Mouse (Mus musculus): Measurements from ENCODE around the gene Pprc1. TPM values are rescaled to one million over a fixed set of nuclear protein-coding genes. Genes with fewer than 3 reads are reported as not detected.

Pprc1 gene
- polyA plus RNA-seq, 1 experiment from 2014 or later, result 13.7 TPM

GRCm38 (mm10) chr19:46056947-46057607, 12.4 kb downstream of the Pprc1 start:
- Histone ChIP-seq H3K4me2 (ENCODE audit: low read depth, low read length) (peak overlapping the region; percentile 97), H3K27ac (ENCODE audit: low read length) (peak overlapping the region; percentile 92), H3K4me1 (ENCODE audit: control insufficient read depth, low read depth, low read length) (peaks cover 39% of the 10 kb centered on the region), H3K9me3 (replicated peaks; ENCODE audit: control insufficient read depth, low read length) (no peaks in the 10 kb centered on the region), H3K9ac (ENCODE audit: low read depth, low read length) (peak overlapping the region; percentile 87), H3K27me3 (ENCODE audit: control insufficient read depth, insufficient read depth, low read depth, low read length) (no peaks in the 10 kb centered on the region), H3K4me3 (ENCODE audit: low read depth, low read length) (peak overlapping the region; percentile 94), H3K36me3 (ENCODE audit: control insufficient read depth, insufficient read depth) (peaks cover 3% of the 10 kb centered on the region)
- peak; percentile 69 for ATAC-seq (ENCODE audit: low read depth)
- WGBS (ENCODE audit: insufficient replicate concordance), result under 1% methylated on average over 41 of the region's 42 CpGs

- peak overlapping the region; percentile 3; the same call in 1 of the 2 replicates for H3K4me3 ChIP-seq (ENCODE audit: low read depth, low read length)
- no peaks in the 10 kb centered on the region for H3K27me3 ChIP-seq (ENCODE audit: control insufficient read depth, insufficient read depth, low read depth, low read length)
- ATAC-seq (ENCODE audit: low read depth), result no peak
- H3K27ac ChIP-seq (ENCODE audit: low read length), result no peak overlapping the region
- WGBS (ENCODE audit: insufficient replicate concordance), result 66% methylated on average over 7 of the region's 7 CpGs
- H3K9ac ChIP-seq (ENCODE audit: low read depth, low read length), result no peak overlapping the region
- H3K4me1 ChIP-seq (ENCODE audit: control insufficient read depth, low read depth, low read length), result peaks cover 39% of the 10 kb centered on the region
- H3K9me3 ChIP-seq (replicated peaks; ENCODE audit: control insufficient read depth, low read length), result no peaks in the 10 kb centered on the region
- peaks cover 15% of the 10 kb centered on the region for H3K36me3 ChIP-seq (ENCODE audit: control insufficient read depth, insufficient read depth)
- peak overlapping the region; percentile 97; the same call in 1 of the 2 replicates for H3K4me2 ChIP-seq (ENCODE audit: low read depth, low read length)
These were observed 13.8 kb downstream of the Pprc1 start for GRCm38 (mm10) chr19:46058466-46058865.

- no peaks in the 10 kb centered on the region for H3K27me3 ChIP-seq (ENCODE audit: control insufficient read depth, insufficient read depth, low read depth, low read length)
- peak overlapping the region; percentile 56 for H3K4me2 ChIP-seq (ENCODE audit: low read depth, low read length)
- peaks cover 38% of the 10 kb centered on the region for H3K36me3 ChIP-seq (ENCODE audit: control insufficient read depth, insufficient read depth)
- H3K4me3 ChIP-seq (ENCODE audit: low read depth, low read length), result peak overlapping the region; percentile 30
- H3K27ac ChIP-seq (ENCODE audit: low read length), result peak overlapping the region; percentile 84
- H3K9ac ChIP-seq (ENCODE audit: low read depth, low read length), result peak overlapping the region; percentile 54
- WGBS (ENCODE audit: insufficient replicate concordance), result 21% methylated on average over 6 of the region's 6 CpGs
- H3K4me1 ChIP-seq (ENCODE audit: control insufficient read depth, low read depth, low read length), result peaks cover 39% of the 10 kb centered on the region
- no peak for ATAC-seq (ENCODE audit: low read depth)
- H3K9me3 ChIP-seq (replicated peaks; ENCODE audit: control insufficient read depth, low read length), result no peaks in the 10 kb centered on the region
These were observed 16.2 kb downstream of the Pprc1 start for GRCm38 (mm10) chr19:46060845-46061244.

DNA sequence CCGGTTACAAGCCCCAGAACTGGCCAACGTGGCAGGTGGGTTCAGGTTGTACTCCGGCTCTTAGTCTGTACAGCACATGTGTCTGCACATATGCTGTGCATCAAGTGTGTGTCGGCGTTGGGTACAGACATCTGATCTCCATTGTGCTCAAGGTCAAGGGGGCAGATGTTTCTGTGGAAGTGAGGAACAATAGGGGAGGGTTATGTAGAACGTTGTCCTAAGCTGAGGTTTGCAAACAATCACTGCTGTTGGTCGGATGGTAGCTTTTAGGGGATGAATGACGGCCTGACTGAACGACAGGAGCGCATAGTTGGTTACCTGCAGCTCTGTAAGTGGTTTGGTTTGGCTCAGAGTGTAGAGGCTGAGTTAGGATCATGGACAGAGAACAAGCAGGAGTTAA, 23.4 kb downstream of the Pprc1 start:
- Histone ChIP-seq H3K27ac (ENCODE audit: low read length) (no peak overlapping the region), H3K27me3 (ENCODE audit: control insufficient read depth, insufficient read depth, low read depth, low read length) (no peaks in the 10 kb centered on the region), H3K9me3 (replicated peaks; ENCODE audit: control insufficient read depth, low read length) (no peaks in the 10 kb centered on the region), H3K4me2 (ENCODE audit: low read depth, low read length) (no peak overlapping the region), H3K4me3 (ENCODE audit: low read depth, low read length) (no peak overlapping the region), H3K4me1 (ENCODE audit: control insufficient read depth, low read depth, low read length) (no peaks in the 10 kb centered on the region), H3K36me3 (ENCODE audit: control insufficient read depth, insufficient read depth) (peaks cover 79% of the 10 kb centered on the region), H3K9ac (ENCODE audit: low read depth, low read length) (no peak overlapping the region)
- ATAC-seq (ENCODE audit: low read depth), result no peak
- 78% methylated on average over 10 of the region's 10 CpGs for WGBS (ENCODE audit: insufficient replicate concordance)

- no peak overlapping the region for H3K9ac ChIP-seq (ENCODE audit: low read depth, low read length)
- no peak for ATAC-seq (ENCODE audit: low read depth)
- WGBS (ENCODE audit: insufficient replicate concordance), result 76% methylated on average over 7 of the region's 7 CpGs
- H3K27me3 ChIP-seq (ENCODE audit: control insufficient read depth, insufficient read depth, low read depth, low read length), result no peaks in the 10 kb centered on the region
- H3K4me1 ChIP-seq (ENCODE audit: control insufficient read depth, low read depth, low read length), result peaks cover 34% of the 10 kb centered on the region
- peak overlapping the region; percentile 74 for H3K27ac ChIP-seq (ENCODE audit: low read length)
- H3K4me2 ChIP-seq (ENCODE audit: low read depth, low read length), result no peak overlapping the region
- no peak overlapping the region for H3K4me3 ChIP-seq (ENCODE audit: low read depth, low read length)
- H3K36me3 ChIP-seq (ENCODE audit: control insufficient read depth, insufficient read depth), result peaks cover 34% of the 10 kb centered on the region
- H3K9me3 ChIP-seq (replicated peaks; ENCODE audit: control insufficient read depth, low read length), result no peaks in the 10 kb centered on the region
These were observed 28.6 kb downstream of the Pprc1 start for GRCm38 (mm10) chr19:46073285-46073684.

GRCm38 (mm10) chr19:46074266-46074665, 29.6 kb downstream of the Pprc1 start:
- H3K36me3 ChIP-seq (ENCODE audit: control insufficient read depth, insufficient read depth), result peaks cover 28% of the 10 kb centered on the region
- H3K4me3 ChIP-seq (ENCODE audit: low read depth, low read length), result no peak overlapping the region
- no peak overlapping the region for H3K9ac ChIP-seq (ENCODE audit: low read depth, low read length)
- peak; percentile 17; the same call in 1 of the 2 replicates for ATAC-seq (ENCODE audit: low read depth)
- no peaks in the 10 kb centered on the region for H3K27me3 ChIP-seq (ENCODE audit: control insufficient read depth, insufficient read depth, low read depth, low read length)
- peak overlapping the region; percentile 74 for H3K27ac ChIP-seq (ENCODE audit: low read length)
- peaks cover 34% of the 10 kb centered on the region for H3K4me1 ChIP-seq (ENCODE audit: control insufficient read depth, low read depth, low read length)
- no peak overlapping the region for H3K4me2 ChIP-seq (ENCODE audit: low read depth, low read length)
- WGBS (ENCODE audit: insufficient replicate concordance), result 45% methylated on average over 5 of the region's 5 CpGs
- no peaks in the 10 kb centered on the region for H3K9me3 ChIP-seq (replicated peaks; ENCODE audit: control insufficient read depth, low read length)

DNA sequence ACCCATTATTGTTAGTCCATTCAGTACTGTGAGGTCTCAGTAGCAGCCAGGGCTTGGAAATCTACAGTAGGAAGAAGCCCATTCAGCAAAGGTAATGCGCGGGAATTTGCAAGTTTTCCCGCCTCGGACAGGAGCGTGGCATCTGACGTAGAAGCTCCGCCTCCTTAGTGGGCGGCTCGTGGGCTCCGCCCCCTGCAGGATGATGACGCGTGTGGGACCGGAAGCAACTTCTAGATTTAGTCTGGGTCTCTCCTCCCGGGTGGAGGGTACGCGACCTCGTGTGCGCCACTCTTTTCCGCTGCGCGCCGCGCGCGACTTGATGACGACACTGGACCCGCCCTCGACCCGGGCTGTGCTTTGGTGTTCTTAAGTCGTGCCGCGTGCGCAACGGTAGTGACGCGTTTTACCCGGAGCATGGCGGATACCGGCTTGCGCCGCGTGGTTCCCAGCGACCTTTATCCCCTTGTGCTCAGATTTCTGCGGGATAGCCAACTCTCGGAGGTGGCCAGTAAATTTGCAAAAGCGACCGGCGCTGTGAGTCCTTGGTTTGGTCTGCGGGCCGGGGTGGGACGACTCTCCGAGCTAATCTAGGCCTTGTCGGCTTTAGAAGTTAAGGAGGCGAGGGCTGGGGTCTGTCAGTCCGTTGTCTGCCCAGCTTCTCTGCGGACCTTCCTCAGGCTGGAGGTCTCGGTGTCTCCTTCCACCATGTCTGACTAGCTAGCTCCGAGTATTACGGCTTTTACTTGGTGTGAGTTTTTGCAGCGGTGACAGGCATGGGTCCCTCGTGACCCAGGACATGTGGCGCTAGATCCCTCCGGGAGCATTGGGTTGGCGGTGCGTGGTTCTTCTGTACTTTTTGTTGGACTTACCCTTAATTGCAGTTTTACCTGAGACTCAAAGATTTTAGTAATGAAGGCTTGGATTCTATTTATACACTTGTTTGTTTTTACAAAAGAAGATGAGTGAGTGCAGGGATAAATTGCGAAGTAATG, 31.2 kb downstream of the Pprc1 start, which contains the start of gene Nolc1:
Nolc1 (plus strand) TSS at position 248 of the 992 bp plus-strand sequence.
- H3K9me3 ChIP-seq (replicated peaks; ENCODE audit: control insufficient read depth, low read length), result no peaks in the 10 kb centered on the region
- H3K4me2 ChIP-seq (ENCODE audit: low read depth, low read length), result peak within 1 kb of the TSS; percentile 88
- peak within 1 kb of the TSS; percentile 62 for H3K9ac ChIP-seq (ENCODE audit: low read depth, low read length)
- peak within 1 kb of the TSS; percentile 74 for H3K27ac ChIP-seq (ENCODE audit: low read length)
- peaks cover 34% of the 10 kb centered on the region for H3K4me1 ChIP-seq (ENCODE audit: control insufficient read depth, low read depth, low read length)
- under 1% methylated on average over 66 of the region's 66 CpGs for WGBS (ENCODE audit: insufficient replicate concordance)
- H3K4me3 ChIP-seq (ENCODE audit: low read depth, low read length), result peak within 1 kb of the TSS; percentile 78
- peak; percentile 96 for ATAC-seq (ENCODE audit: low read depth)
- H3K36me3 ChIP-seq (ENCODE audit: control insufficient read depth, insufficient read depth), result peaks cover 30% of the 10 kb centered on the region
- H3K27me3 ChIP-seq (ENCODE audit: control insufficient read depth, insufficient read depth, low read depth, low read length), result no peaks in the 10 kb centered on the region

DNA sequence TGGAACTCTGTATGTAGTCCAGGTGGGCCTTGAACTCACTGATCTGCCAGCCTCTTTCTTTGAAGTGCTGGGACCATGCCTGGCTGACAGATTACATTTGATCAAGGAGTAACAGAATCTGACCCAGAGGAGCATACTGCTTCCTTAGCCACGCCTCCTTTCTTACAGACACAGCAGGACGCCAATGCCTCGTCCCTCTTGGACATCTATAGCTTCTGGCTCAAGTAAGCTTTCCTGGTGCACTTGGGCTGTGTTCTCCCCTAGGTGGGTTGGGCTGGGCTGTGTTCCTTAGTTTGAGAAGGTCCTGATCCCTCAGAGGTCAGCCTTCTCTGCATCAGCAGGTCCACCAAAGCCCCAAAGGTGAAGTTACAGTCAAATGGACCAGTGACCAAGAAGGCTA, 33.8 kb downstream of the Pprc1 start:
- ATAC-seq (ENCODE audit: low read depth), result no peak
- Histone ChIP-seq H3K9ac (ENCODE audit: low read depth, low read length) (no peak overlapping the region), H3K4me1 (ENCODE audit: control insufficient read depth, low read depth, low read length) (peaks cover 34% of the 10 kb centered on the region), H3K9me3 (replicated peaks; ENCODE audit: control insufficient read depth, low read length) (no peaks in the 10 kb centered on the region), H3K27ac (ENCODE audit: low read length) (no peak overlapping the region), H3K36me3 (ENCODE audit: control insufficient read depth, insufficient read depth) (peaks cover 38% of the 10 kb centered on the region), H3K27me3 (ENCODE audit: control insufficient read depth, insufficient read depth, low read depth, low read length) (no peaks in the 10 kb centered on the region), H3K4me2 (ENCODE audit: low read depth, low read length) (no peak overlapping the region), H3K4me3 (ENCODE audit: low read depth, low read length) (no peak overlapping the region)
- 63% methylated on average over 3 of the region's 3 CpGs for WGBS (ENCODE audit: insufficient replicate concordance)

Data from liver, embryonic 16.5 days (tissue).